Mouse (Mus musculus) lung, postnatal 14 days (tissue): Measurements from ENCODE around the gene 4930539E08Rik.

Experiments
- DNase-seq: peaks from one replicate; pipeline ENCODE4 v3.0.0; 2021

4930539E08Rik gene

GRCm38 (mm10) chr17:28854377-28854776, 60.7 kb downstream of the 4930539E08Rik start:
- no peak for DNase-seq

GRCm38 (mm10) chr17:28850511-28850910, 64.6 kb downstream of the 4930539E08Rik start:
- no peak for DNase-seq

- no peak for DNase-seq
Observed at GRCm38 (mm10) chr17:28846974-28847617, 68.0 kb downstream of the 4930539E08Rik start.
